Mouse (Mus musculus) hindbrain, embryonic 16.5 days (tissue): ENCODE data around the gene Zswim7. TPM values are rescaled to one million over a fixed set of nuclear protein-coding genes. Genes with fewer than 3 reads are reported as not detected.

Experiments
- ATAC-seq: fragments of 200-750 bp; cut with Nextera tagmentation; 2 replicates; pipeline ENCODE4 v1.8.0; 2017; ENCODE audit warnings: moderate TSS enrichment, moderate library complexity
- H3K27ac ChIP-seq: fragments of 300-500 bp; sonication (generic); 2 replicates; pipeline ENCODE4 v1.5.1; 2014; ENCODE audit warnings: low read depth, mild to moderate bottlenecking, control low read depth, low read length, moderate library complexity
- H3K27me3 ChIP-seq: fragments of 300-500 bp; sonication (generic); replicated peaks from 2 replicates; pipeline ENCODE4 v1.6.1; 2014; ENCODE audit warnings: low read length; ENCODE audit not compliant: control insufficient read depth, insufficient read depth
- H3K36me3 ChIP-seq: fragments of 300-500 bp; sonication (generic); 2 replicates; pipeline ENCODE4 v1.6.1; 2014; ENCODE audit warnings: mild to moderate bottlenecking, low read length, moderate library complexity, mixed read lengths; ENCODE audit not compliant: control insufficient read depth, insufficient read depth
- H3K4me1 ChIP-seq: fragments of 300-500 bp; sonication (generic); 2 replicates; pipeline ENCODE4 v1.6.1; 2014; ENCODE audit warnings: low read depth, low read length; ENCODE audit not compliant: control insufficient read depth, insufficient read depth
- H3K4me2 ChIP-seq: fragments of 300-500 bp; sonication (generic); 2 replicates; pipeline ENCODE4 v1.6.1; 2014; ENCODE audit warnings: mild to moderate bottlenecking, low read length, control low read depth, moderate library complexity
- H3K4me3 ChIP-seq: fragments of 300-500 bp; sonication (generic); 2 replicates; pipeline ENCODE4 v1.5.1; 2014; ENCODE audit warnings: mild to moderate bottlenecking, low read length, control low read depth, moderate library complexity
- H3K9ac ChIP-seq: fragments of 300-500 bp; sonication (generic); 2 replicates; pipeline ENCODE4 v1.6.1; 2014; ENCODE audit warnings: low read depth, mild to moderate bottlenecking, control low read depth, low read length, moderate library complexity
- H3K9me3 ChIP-seq: fragments of 300-500 bp; sonication (generic); 2 replicates; pipeline ENCODE4 v1.6.1; 2014; ENCODE audit warnings: mild to moderate bottlenecking, low read length, moderate library complexity; ENCODE audit not compliant: control insufficient read depth
- WGBS: fragments of 180-500 bp; shearing (Covaris S2); extraction: QIAGEN DNeasy Blood & Tissue Kit; methylation state at CpG from one replicate; pipeline ENCODE4 v1.1.7; 2014; 5-methylcytosine and 5-hydroxymethylcytosine counted together
- polyA plus RNA-seq: library from polyadenylated mRNA; unstranded; fragments of >200 nt; fragmentation: Nextera tagmentation; extraction: Ambion mirVana; gene quantifications from 2 replicates; pipeline ENCODE4 v1.2.1, GENCODE M21; 2015

The Zswim7 gene
- polyA plus RNA-seq, 1 experiment from 2014 or later = 21.9 TPM

DNA sequence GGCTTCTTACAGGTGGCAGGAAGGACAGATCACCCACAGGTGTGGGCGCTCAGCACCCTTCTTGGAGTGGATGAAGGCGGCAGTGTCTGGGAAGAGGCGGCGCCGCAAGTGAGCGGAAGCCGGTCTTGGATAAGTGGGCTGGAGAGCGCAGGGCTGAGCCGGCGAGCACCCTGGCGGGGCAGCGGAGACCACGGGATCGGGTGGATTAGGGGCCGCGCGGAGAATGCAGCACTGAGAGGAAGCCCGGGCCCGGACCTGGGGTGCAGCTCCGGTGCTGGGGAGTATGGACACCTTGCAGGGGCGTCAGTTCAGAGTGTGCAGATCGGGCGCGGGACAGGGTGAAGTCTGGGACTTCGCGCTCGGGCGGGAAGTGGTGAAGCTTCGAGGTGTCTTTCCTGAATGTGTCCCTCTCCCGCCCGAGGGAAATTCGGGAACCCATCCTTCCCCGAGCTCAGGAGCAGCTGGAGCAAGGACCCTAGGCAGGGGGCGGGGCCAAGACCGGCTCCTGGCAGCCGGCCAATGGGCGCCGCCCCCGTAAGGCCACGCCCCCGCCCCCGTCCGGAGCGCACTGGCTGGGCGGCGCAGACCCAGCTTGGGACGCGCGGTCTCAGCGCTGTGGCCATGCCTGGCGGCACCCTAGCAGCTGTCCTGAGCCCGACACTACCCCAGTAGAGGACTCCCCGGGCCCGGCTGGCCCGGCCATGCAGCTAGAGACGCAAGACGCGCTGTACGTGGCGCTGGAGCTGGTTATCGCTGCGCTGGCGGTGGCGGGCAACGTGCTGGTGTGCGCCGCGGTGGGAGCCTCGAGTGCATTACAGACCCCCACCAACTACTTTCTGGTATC is 32.6 kb downstream of the Zswim7 start, which contains the start of gene Adora2b:
Adora2b (plus strand) TSS at position 584 of the 844 bp plus-strand sequence.
- Histone ChIP-seq H3K27me3 (peaks cover 9% of the 10 kb centered on the region), H3K9ac (peak within 1 kb of the TSS; percentile 61), H3K9me3 (no peaks in the 10 kb centered on the region), H3K4me2 (peak within 1 kb of the TSS; percentile 100), H3K36me3 (no peaks in the 10 kb centered on the region), H3K4me1 (peaks cover 9% of the 10 kb centered on the region), H3K4me3 (peak within 1 kb of the TSS; percentile 76), H3K27ac (peak within 1 kb of the TSS; percentile 39; the same call in 1 of the 2 replicates)
- ATAC-seq = peak; percentile 89
- WGBS = under 1% methylated on average over 64 of the region's 69 CpGs

DNA sequence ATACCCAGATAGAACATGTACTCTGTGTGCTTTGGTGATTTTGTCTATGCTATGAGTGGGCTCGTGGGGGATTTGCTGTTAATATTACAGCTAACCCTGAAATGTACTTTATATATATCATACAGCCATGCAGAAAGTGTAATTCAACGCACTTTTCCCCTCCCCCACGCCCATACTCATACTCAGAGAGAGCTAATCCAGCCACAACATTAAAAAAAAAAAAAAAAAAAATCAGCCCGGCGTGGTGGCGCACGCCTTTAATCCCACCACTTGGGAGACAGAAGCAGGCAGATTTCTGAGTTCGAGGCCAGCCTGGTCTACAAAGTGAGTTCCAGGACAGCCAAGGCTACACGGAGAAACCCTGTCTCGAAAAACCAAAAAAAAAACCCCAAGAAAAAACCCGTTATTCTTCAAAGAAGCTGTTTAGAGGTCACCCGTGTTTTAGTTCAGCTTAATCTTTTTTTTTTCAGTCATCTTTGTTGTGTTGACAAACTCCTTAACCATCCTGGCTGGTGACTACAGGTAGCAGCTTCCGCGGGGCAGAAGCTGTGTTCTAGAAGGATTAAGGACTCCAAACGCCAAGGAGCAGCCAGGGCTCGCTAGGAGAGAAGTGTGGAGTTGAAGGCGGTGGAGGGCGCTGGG is 33.3 kb downstream of the Zswim7 start:
- Histone ChIP-seq H3K9me3 (no peaks in the 10 kb centered on the region), H3K4me1 (peaks cover 9% of the 10 kb centered on the region), H3K27me3 (peaks cover 9% of the 10 kb centered on the region), H3K4me2 (peak overlapping the region; percentile 100), H3K27ac (no peak overlapping the region), H3K36me3 (no peaks in the 10 kb centered on the region), H3K9ac (peak overlapping the region; percentile 61), H3K4me3 (peak overlapping the region; percentile 76)
- ATAC-seq = no peak
- WGBS = 41% methylated on average over 18 of the region's 18 CpGs

DNA sequence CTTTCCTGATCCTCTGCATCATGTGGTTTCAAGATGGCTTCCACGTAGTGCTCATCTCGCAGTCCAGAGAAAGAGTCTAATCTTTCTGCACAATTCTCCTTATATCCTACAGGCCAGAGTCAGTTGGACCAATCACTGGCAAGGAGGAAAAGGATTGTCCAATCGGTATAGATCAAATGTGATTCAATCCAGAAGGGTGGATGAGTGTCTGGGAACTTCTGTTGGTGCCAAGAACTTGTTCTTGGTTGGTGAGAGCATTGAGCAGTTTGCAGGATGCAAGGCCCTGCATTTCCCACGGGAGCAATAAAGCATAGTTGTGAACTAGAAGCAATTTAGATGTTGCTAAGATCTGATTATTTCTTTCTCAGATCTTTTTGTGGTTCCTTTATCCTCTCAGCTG is 36.7 kb downstream of the Zswim7 start:
- ATAC-seq = no peak
- no peaks in the 10 kb centered on the region for H3K36me3 ChIP-seq
- H3K4me3 ChIP-seq = no peak overlapping the region
- no peaks in the 10 kb centered on the region; the same call in 1 of the 2 replicates for H3K27me3 ChIP-seq
- H3K4me2 ChIP-seq = no peak overlapping the region
- no peak overlapping the region for H3K9ac ChIP-seq
- H3K9me3 ChIP-seq = no peaks in the 10 kb centered on the region
- no peak overlapping the region for H3K27ac ChIP-seq
- WGBS = 92% methylated on average over 4 of the region's 4 CpGs
- peaks cover 6% of the 10 kb centered on the region for H3K4me1 ChIP-seq

DNA sequence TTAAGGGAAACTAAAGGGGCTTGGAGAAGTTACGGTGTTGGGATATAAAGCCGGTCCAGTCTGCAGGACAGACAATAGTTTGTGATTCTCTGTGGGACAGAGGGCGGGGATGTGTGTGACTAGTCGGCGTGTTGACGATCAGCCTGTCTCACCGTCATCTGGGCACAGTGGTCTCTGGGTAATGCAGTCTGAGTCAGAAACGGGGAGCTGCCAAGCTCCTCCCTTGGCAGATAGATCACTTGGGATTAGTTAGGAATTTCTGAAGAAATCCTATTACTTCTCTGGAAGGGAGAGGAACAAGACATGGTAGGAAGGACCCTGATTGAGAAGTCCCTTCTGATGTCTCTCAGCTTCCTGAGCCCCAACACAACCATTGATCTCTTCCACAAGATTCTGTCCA is 37.3 kb downstream of the Zswim7 start:
- H3K4me1 ChIP-seq = peaks cover 3% of the 10 kb centered on the region
- no peak overlapping the region for H3K4me3 ChIP-seq
- H3K4me2 ChIP-seq = no peak overlapping the region
- H3K9ac ChIP-seq = no peak overlapping the region
- no peaks in the 10 kb centered on the region; the same call in 1 of the 2 replicates for H3K27me3 ChIP-seq
- no peak for ATAC-seq
- WGBS = 85% methylated on average over 8 of the region's 8 CpGs
- H3K36me3 ChIP-seq = no peaks in the 10 kb centered on the region
- H3K27ac ChIP-seq = no peak overlapping the region
- H3K9me3 ChIP-seq = no peaks in the 10 kb centered on the region

DNA sequence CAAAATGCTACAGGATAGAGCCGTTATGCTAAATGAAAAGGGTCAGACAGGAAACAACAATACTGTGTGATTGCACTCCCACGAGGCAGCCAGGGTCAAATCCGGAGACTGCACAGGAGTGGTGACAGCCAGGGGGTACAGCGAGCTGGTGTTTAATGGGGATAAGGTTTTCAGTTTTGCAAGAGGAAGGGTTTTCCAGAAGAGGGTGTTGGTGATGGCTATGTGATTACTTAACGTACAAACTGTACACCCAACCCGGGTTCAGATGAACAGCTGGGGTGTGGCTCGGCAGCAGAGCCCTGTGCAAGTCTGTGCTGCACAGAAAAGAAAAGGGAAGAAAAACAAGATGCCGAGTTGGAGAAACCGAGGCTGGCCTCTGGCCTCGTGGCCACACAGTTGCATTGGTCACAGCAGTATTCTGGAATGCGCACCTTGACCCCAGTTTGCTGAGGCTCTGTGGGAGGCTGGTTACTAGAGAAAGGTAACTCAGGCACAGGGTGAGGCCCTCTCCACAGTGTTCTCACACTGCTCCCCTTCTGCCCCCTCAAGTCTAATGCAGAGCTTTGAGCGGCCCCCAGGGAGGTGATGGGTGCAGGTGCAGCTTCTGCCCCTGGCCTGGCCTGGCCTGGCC is 40.4 kb downstream of the Zswim7 start:
- Histone ChIP-seq H3K27ac (no peak overlapping the region), H3K4me1 (no peaks in the 10 kb centered on the region), H3K36me3 (no peaks in the 10 kb centered on the region), H3K9me3 (no peaks in the 10 kb centered on the region), H3K9ac (no peak overlapping the region), H3K4me2 (no peak overlapping the region), H3K4me3 (no peak overlapping the region), H3K27me3 (no peaks in the 10 kb centered on the region)
- no peak for ATAC-seq
- 80% methylated on average over 12 of the region's 12 CpGs for WGBS

DNA sequence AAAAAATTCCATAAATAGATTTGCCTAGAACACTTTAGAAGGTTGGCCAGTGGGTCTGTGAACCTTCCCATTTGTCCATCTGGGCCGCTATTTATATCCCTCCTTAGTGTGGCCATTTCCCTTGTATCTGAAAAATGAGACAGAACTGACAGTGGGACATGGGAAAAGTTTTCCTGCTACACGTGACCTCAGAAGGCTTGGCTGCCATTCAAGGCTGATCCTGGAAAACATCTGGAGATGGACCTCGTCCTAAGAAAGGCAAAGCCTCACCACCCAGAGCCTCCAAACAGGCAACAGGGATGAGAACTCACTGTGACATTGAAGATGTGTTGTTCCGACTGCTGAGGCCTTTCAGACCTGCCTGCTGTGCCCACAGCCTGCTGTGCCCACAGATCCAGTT is 56.4 kb downstream of the Zswim7 start:
- H3K4me3 ChIP-seq = no peak overlapping the region
- no peaks in the 10 kb centered on the region for H3K4me1 ChIP-seq
- H3K9ac ChIP-seq = no peak overlapping the region
- no peaks in the 10 kb centered on the region for H3K27me3 ChIP-seq
- H3K36me3 ChIP-seq = no peaks in the 10 kb centered on the region
- no peak overlapping the region for H3K27ac ChIP-seq
- 81% methylated on average over 4 of the region's 4 CpGs for WGBS
- H3K4me2 ChIP-seq = no peak overlapping the region
- H3K9me3 ChIP-seq = no peaks in the 10 kb centered on the region
- ATAC-seq = no peak

DNA sequence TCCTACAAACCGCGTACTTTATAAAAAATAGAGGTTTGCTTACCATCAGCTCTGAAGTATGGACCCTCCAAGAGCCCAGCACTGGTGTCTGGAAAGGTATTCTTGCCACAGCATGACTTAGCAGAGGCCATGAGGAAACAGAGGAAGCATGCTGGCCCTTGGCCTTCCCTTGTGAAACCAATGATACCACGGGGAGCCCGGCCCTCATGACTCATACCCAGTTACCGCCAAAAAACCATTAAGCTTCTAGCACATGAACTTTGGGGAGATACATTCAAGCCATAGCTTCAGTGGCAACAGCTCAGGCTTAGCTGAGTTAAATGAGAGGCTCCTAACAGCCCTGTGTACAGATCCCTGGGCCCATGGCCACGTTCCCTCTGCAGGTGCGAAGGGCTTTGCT is 57.2 kb downstream of the Zswim7 start:
- no peaks in the 10 kb centered on the region for H3K36me3 ChIP-seq
- H3K4me1 ChIP-seq = no peaks in the 10 kb centered on the region
- H3K9me3 ChIP-seq = no peaks in the 10 kb centered on the region
- H3K4me3 ChIP-seq = no peak overlapping the region
- 92% methylated on average over 7 of the region's 7 CpGs for WGBS
- no peak overlapping the region for H3K9ac ChIP-seq
- no peak overlapping the region for H3K4me2 ChIP-seq
- H3K27ac ChIP-seq = no peak overlapping the region
- no peak for ATAC-seq
- H3K27me3 ChIP-seq = no peaks in the 10 kb centered on the region

DNA sequence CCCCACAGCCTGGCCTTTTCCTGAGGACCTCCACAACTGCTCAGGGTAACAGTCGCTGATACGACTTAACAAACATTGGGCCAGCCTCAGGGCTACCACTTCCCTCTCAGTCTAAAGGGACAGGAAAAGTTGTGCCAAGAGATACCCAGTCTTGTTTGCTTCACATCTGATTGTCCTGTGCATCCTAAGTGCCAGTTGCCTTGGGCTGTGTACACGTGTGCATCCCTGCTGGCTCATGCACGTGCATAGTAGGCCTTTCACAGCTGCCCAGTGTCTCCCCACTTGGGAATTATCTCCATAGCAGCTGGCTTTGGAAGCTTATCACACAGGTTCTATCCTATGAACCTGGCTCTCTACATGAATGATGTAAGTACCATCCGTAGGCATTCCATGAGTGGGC is 57.8 kb downstream of the Zswim7 start:
- 89% methylated on average over 5 of the region's 5 CpGs for WGBS

More for the DNA sequence above, 57.8 kb downstream of the Zswim7 start:
- Histone ChIP-seq H3K9me3 (no peaks in the 10 kb centered on the region), H3K27me3 (no peaks in the 10 kb centered on the region), H3K27ac (no peak overlapping the region), H3K9ac (no peak overlapping the region), H3K4me3 (no peak overlapping the region), H3K4me2 (no peak overlapping the region), H3K36me3 (no peaks in the 10 kb centered on the region), H3K4me1 (no peaks in the 10 kb centered on the region)
- no peak for ATAC-seq
